Mouse (Mus musculus): ENCODE measurements around the gene Ano4. TPM values are rescaled to one million over a fixed set of nuclear protein-coding genes. Genes with fewer than 3 reads are reported as not detected.

The Ano4 gene
- polyA plus RNA-seq (2012; rRNA removed), result 0.31 and 0.64 TPM in 2 replicates

- H3K27me3 ChIP-seq (ENCODE audit: control insufficient read depth, insufficient read depth, low read length), result no peaks in the 10 kb centered on the region
- no peak within 1 kb of the TSS for H3K27ac ChIP-seq (ENCODE audit: control insufficient read depth, insufficient read depth, low read depth, low read length)
- peaks cover 16% of the 10 kb centered on the region for H3K4me1 ChIP-seq (ENCODE audit: control insufficient read depth, insufficient read depth, low read length)
- no peak for TF ChIP-seq CTCF (IDR thresholded peaks at IDR 0.05; ENCODE audit: control insufficient read depth, insufficient read depth, insufficient replicate concordance, low read depth, low read length)
- no peak for TF ChIP-seq POLR2A (IDR thresholded peaks at IDR 0.05; ENCODE audit: control insufficient read depth, low read depth, low read length)
- no peaks in the 10 kb centered on the region for H3K36me3 ChIP-seq (ENCODE audit: control insufficient read depth, insufficient read depth, low read length)
- H3K4me3 ChIP-seq (ENCODE audit: control insufficient read depth, low read depth, low read length), result peak within 1 kb of the TSS; percentile 58
Measured at GRCm38 (mm10) chr10:89344491-89345195, at the start of gene Ano4. Gene Ano4 (minus strand): TSS chr10:89344762.

DNA sequence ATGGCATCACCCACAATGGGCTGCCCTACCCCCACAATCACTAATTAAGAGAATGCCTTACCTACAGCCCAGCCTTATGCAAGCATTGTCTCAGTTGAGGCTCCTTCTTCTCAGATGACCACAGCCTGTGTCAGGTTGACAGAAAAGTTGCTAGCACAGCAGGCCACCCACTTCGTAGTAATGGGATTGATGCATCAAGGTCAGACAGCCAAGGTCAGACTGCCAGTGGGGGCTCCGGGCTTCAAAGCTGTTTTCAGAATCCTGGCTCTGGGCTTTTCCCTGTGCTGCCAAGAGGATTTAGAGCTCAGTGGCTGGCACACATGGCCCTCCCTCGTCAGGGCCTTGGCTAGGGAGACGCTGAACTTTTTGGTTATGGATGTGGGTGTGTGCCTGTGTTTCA, 48.1 kb upstream of the Ano4 start:
- peaks cover 5% of the 10 kb centered on the region for H3K4me1 ChIP-seq (ENCODE audit: control insufficient read depth, insufficient read depth, low read length)
- no peaks in the 10 kb centered on the region for H3K27me3 ChIP-seq (ENCODE audit: control insufficient read depth, insufficient read depth, low read length)
- H3K27ac ChIP-seq (ENCODE audit: control insufficient read depth, insufficient read depth, low read depth, low read length), result no peak overlapping the region
- TF ChIP-seq CTCF (IDR thresholded peaks at IDR 0.05; ENCODE audit: control insufficient read depth, insufficient read depth, insufficient replicate concordance, low read depth, low read length) (no peak), POLR2A (IDR thresholded peaks at IDR 0.05; ENCODE audit: control insufficient read depth, low read depth, low read length) (no peak)
- H3K36me3 ChIP-seq (ENCODE audit: control insufficient read depth, insufficient read depth, low read length), result no peaks in the 10 kb centered on the region
- H3K4me3 ChIP-seq (ENCODE audit: control insufficient read depth, low read depth, low read length), result no peak overlapping the region

- TF ChIP-seq CTCF (IDR thresholded peaks at IDR 0.05; ENCODE audit: control insufficient read depth, insufficient read depth, insufficient replicate concordance, low read depth, low read length) (no peak), POLR2A (IDR thresholded peaks at IDR 0.05; ENCODE audit: control insufficient read depth, low read depth, low read length) (no peak)
Measured at GRCm38 (mm10) chr10:89391571-89392163, 47.1 kb upstream of the Ano4 start.

GRCm38 (mm10) chr10:89386461-89386860, 41.9 kb upstream of the Ano4 start:
- no peak for TF ChIP-seq POLR2A (IDR thresholded peaks at IDR 0.05; ENCODE audit: control insufficient read depth, low read depth, low read length)
- no peak for TF ChIP-seq CTCF (IDR thresholded peaks at IDR 0.05; ENCODE audit: control insufficient read depth, insufficient read depth, insufficient replicate concordance, low read depth, low read length)
- H3K36me3 ChIP-seq (ENCODE audit: control insufficient read depth, insufficient read depth, low read length), result no peaks in the 10 kb centered on the region
- H3K4me1 ChIP-seq (ENCODE audit: control insufficient read depth, insufficient read depth, low read length), result no peaks in the 10 kb centered on the region
- no peak overlapping the region for H3K4me3 ChIP-seq (ENCODE audit: control insufficient read depth, low read depth, low read length)
- H3K27me3 ChIP-seq (ENCODE audit: control insufficient read depth, insufficient read depth, low read length), result no peaks in the 10 kb centered on the region
- no peak overlapping the region for H3K27ac ChIP-seq (ENCODE audit: control insufficient read depth, insufficient read depth, low read depth, low read length)

More at GRCm38 (mm10) chr10:89391571-89392163, 47.1 kb upstream of the Ano4 start:
- H3K27ac ChIP-seq (ENCODE audit: control insufficient read depth, insufficient read depth, low read depth, low read length), result no peak overlapping the region
- H3K36me3 ChIP-seq (ENCODE audit: control insufficient read depth, insufficient read depth, low read length), result no peaks in the 10 kb centered on the region
- peaks cover 5% of the 10 kb centered on the region for H3K4me1 ChIP-seq (ENCODE audit: control insufficient read depth, insufficient read depth, low read length)
- H3K27me3 ChIP-seq (ENCODE audit: control insufficient read depth, insufficient read depth, low read length), result no peaks in the 10 kb centered on the region
- no peak overlapping the region for H3K4me3 ChIP-seq (ENCODE audit: control insufficient read depth, low read depth, low read length)

- Histone ChIP-seq H3K36me3 (ENCODE audit: control insufficient read depth, insufficient read depth, low read length) (no peaks in the 10 kb centered on the region), H3K27ac (ENCODE audit: control insufficient read depth, insufficient read depth, low read depth, low read length) (no peak overlapping the region), H3K4me1 (ENCODE audit: control insufficient read depth, insufficient read depth, low read length) (no peaks in the 10 kb centered on the region), H3K4me3 (ENCODE audit: control insufficient read depth, low read depth, low read length) (no peak overlapping the region), H3K27me3 (ENCODE audit: control insufficient read depth, insufficient read depth, low read length) (no peaks in the 10 kb centered on the region)
- TF ChIP-seq CTCF (IDR thresholded peaks at IDR 0.05; ENCODE audit: control insufficient read depth, insufficient read depth, insufficient replicate concordance, low read depth, low read length) (peak; percentile 86; the same call in 1 of the 2 replicates), POLR2A (IDR thresholded peaks at IDR 0.05; ENCODE audit: control insufficient read depth, low read depth, low read length) (no peak)
Measured at GRCm38 (mm10) chr10:89383462-89383861, 38.9 kb upstream of the Ano4 start.

- Histone ChIP-seq H3K4me1 (ENCODE audit: control insufficient read depth, insufficient read depth, low read length) (no peaks in the 10 kb centered on the region), H3K27ac (ENCODE audit: control insufficient read depth, insufficient read depth, low read depth, low read length) (no peak overlapping the region), H3K27me3 (ENCODE audit: control insufficient read depth, insufficient read depth, low read length) (no peaks in the 10 kb centered on the region), H3K4me3 (ENCODE audit: control insufficient read depth, low read depth, low read length) (no peak overlapping the region), H3K36me3 (ENCODE audit: control insufficient read depth, insufficient read depth, low read length) (no peaks in the 10 kb centered on the region)
- no peak for TF ChIP-seq POLR2A (IDR thresholded peaks at IDR 0.05; ENCODE audit: control insufficient read depth, low read depth, low read length)
- TF ChIP-seq CTCF (IDR thresholded peaks at IDR 0.05; ENCODE audit: control insufficient read depth, insufficient read depth, insufficient replicate concordance, low read depth, low read length), result no peak
Measured at GRCm38 (mm10) chr10:89377750-89378149, 33.2 kb upstream of the Ano4 start.

- Histone ChIP-seq H3K27me3 (ENCODE audit: control insufficient read depth, insufficient read depth, low read length) (no peaks in the 10 kb centered on the region), H3K27ac (ENCODE audit: control insufficient read depth, insufficient read depth, low read depth, low read length) (no peak overlapping the region), H3K4me1 (ENCODE audit: control insufficient read depth, insufficient read depth, low read length) (no peaks in the 10 kb centered on the region), H3K4me3 (ENCODE audit: control insufficient read depth, low read depth, low read length) (no peak overlapping the region), H3K36me3 (ENCODE audit: control insufficient read depth, insufficient read depth, low read length) (no peaks in the 10 kb centered on the region)
- TF ChIP-seq CTCF (IDR thresholded peaks at IDR 0.05; ENCODE audit: control insufficient read depth, insufficient read depth, insufficient replicate concordance, low read depth, low read length) (no peak), POLR2A (IDR thresholded peaks at IDR 0.05; ENCODE audit: control insufficient read depth, low read depth, low read length) (no peak)
Measured at GRCm38 (mm10) chr10:89370051-89370450, 25.5 kb upstream of the Ano4 start.

Data from testis, adult 2 months (tissue).